Mouse (Mus musculus): ENCODE measurements around the gene Trrap. TPM values are rescaled to one million over a fixed set of nuclear protein-coding genes. Genes with fewer than 3 reads are reported as not detected.
"Not testable (repeated sequence)": the region's sequence is repeated elsewhere in the genome, so short reads cannot be mapped to it uniquely, and the experiment has no call there.

The Trrap gene
- total RNA-seq (2021): 10 to 100 TPM; 79.4 to 83.9 TPM
- long read RNA-seq, experiment 1, partial matches to known transcripts: 6 of 11 reads
- long read RNA-seq, experiment 1, other reads (novel, unspliced or antisense): 5 of 11 reads
- long read RNA-seq, experiment 2, partial matches to known transcripts: 10 of 17 reads
- long read RNA-seq, experiment 2, other reads (novel, unspliced or antisense): 3 of 17 reads

- not testable (repeated sequence) for DNase-seq (ENCODE audit: low spot score in 2 of 2)
Observed at GRCm38 (mm10) chr5:144767106-144767798, at the start of gene Trrap. TSS of gene Trrap (plus strand) at chr5:144767732.

GRCm38 (mm10) chr5:144719781-144720180 lies 47.8 kb upstream of the Trrap start:
- no peak for DNase-seq (ENCODE audit: low spot score in 2 of 2)

GRCm38 (mm10) chr5:144720281-144720680 lies 47.3 kb upstream of the Trrap start:
- DNase-seq (ENCODE audit: low spot score in 2 of 2): no peak

- no peak for DNase-seq (ENCODE audit: low spot score in 2 of 2)
Observed at GRCm38 (mm10) chr5:144724926-144725325, 42.6 kb upstream of the Trrap start.

GRCm38 (mm10) chr5:144725554-144725953 lies 42.0 kb upstream of the Trrap start:
- no peak for DNase-seq (ENCODE audit: low spot score in 2 of 2)

GRCm38 (mm10) chr5:144727119-144727518 lies 40.4 kb upstream of the Trrap start:
- peak; percentile 59 to 73 for DNase-seq (ENCODE audit: low spot score in 2 of 2)

- no peak for DNase-seq (ENCODE audit: low spot score in 2 of 2)
Observed at GRCm38 (mm10) chr5:144728237-144728636, 39.3 kb upstream of the Trrap start.

GRCm38 (mm10) chr5:144729216-144729615 lies 38.3 kb upstream of the Trrap start:
- no peak for DNase-seq (ENCODE audit: low spot score in 2 of 2)

- DNase-seq (ENCODE audit: low spot score in 2 of 2): peak in 1 of 2 experiments; percentile 45
Observed at GRCm38 (mm10) chr5:144733953-144734352, 33.6 kb upstream of the Trrap start.

GRCm38 (mm10) chr5:144734949-144735348 lies 32.6 kb upstream of the Trrap start:
- DNase-seq (ENCODE audit: low spot score in 2 of 2): peak in 1 of 2 experiments; percentile 48

GRCm38 (mm10) chr5:144737101-144737500 lies 30.4 kb upstream of the Trrap start:
- DNase-seq (ENCODE audit: low spot score in 2 of 2): no peak

GRCm38 (mm10) chr5:144752432-144752831 lies 15.1 kb upstream of the Trrap start:
- no peak for DNase-seq (ENCODE audit: low spot score in 2 of 2)

- DNase-seq (ENCODE audit: low spot score in 2 of 2): no peak
Observed at GRCm38 (mm10) chr5:144753041-144753440, 14.5 kb upstream of the Trrap start.

GRCm38 (mm10) chr5:144755191-144755590 lies 12.3 kb upstream of the Trrap start:
- no peak for DNase-seq (ENCODE audit: low spot score in 2 of 2)

- no peak for DNase-seq (ENCODE audit: low spot score in 2 of 2)
Observed at GRCm38 (mm10) chr5:144757402-144757801, 10.1 kb upstream of the Trrap start.

GRCm38 (mm10) chr5:144758422-144758821 lies 9.1 kb upstream of the Trrap start:
- no peak for DNase-seq (ENCODE audit: low spot score in 2 of 2)

GRCm38 (mm10) chr5:144761161-144761868 lies 6.2 kb upstream of the Trrap start, which contains the start of gene Tmem130:
TSS of gene Tmem130 (minus strand) at chr5:144761818.
- DNase-seq (ENCODE audit: low spot score in 2 of 2): no peak

- no peak for DNase-seq (ENCODE audit: low spot score in 2 of 2)
Observed at GRCm38 (mm10) chr5:144766026-144766425, 1.5 kb upstream of the Trrap start.

- DNase-seq (ENCODE audit: low spot score in 2 of 2): no peak
Observed at GRCm38 (mm10) chr5:144766646-144767045, 886 bp upstream of the Trrap start.

- peak; percentile 87 to 93 for DNase-seq (ENCODE audit: low spot score in 2 of 2)
Observed at GRCm38 (mm10) chr5:144767911-144768841, 644 bp downstream of the Trrap start.

- no peak for DNase-seq (ENCODE audit: low spot score in 2 of 2)
Observed at GRCm38 (mm10) chr5:144769067-144769482, 1.5 kb downstream of the Trrap start.

Data from gastrocnemius, postnatal 4 days (tissue).